Mouse (Mus musculus) E14TG2a.4 (cell line): ENCODE results near the gene Nfkbil1.

Experiments used
- CTCF ChIP-seq: conservative IDR thresholded peaks from 2 replicates; pipeline ENCODE4 v1.5.1; 2014; ENCODE audit warnings: low read length
- POU5F1 ChIP-seq: IDR thresholded peaks from 2 replicates; pipeline ENCODE4 v1.6.1; 2014; ENCODE audit warnings: low read length, borderline replicate concordance

DNA sequence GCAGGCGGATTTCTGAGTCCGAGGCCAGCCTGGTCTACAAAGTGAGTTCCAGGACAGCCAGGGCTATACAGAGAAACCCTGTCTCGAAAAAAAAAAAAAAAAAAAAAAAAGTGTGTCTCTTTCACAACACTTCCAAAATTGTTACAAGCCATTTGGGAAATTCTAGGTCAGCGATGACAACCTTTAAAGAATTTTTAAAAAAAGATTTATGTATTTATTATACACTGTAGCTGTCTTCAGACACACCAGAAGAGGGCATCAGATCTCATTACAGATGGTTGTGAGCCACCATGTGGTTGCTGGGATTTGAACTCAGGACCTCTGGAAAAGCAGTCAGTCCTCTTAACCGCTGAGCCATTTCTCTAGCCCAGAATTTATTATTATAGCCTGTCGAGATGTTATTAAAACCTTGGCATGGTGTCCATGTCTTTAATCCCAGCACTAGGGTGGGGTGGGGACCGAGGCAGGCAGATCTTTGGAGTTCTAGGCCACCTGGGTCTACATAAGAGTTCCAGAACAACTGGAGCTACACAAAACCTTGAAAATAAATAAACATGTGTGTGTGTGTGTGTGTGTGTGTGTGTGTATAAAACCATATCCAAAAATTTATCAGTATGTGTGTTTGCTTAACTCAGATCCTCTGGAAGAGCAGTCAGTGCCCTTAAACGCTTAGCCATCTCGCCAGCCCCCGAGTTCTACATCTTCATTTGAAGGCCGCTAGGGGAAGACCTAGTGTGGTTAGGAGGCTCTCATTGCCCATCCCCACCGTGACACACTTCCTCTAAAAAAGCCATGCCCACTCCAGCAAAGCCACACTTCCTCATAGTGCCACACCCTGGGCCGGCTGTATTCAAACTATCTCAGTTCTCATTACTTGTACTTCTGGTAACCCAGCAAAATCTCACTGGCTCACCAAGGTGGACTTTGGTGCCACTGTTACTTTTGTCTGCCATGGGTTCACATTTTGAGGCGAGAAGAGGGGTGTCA, 23.2 kb upstream of the Nfkbil1 start:
- TF ChIP-seq CTCF (no peak), POU5F1 (no peak)
